Mouse (Mus musculus) embryo, embryonic 10.5 days (tissue): ENCODE results near the gene Aplf.

Source experiments
- DNase-seq: peaks from one replicate; pipeline ENCODE4 v3.0.0-alpha.2; 2015; ENCODE audit warnings: low spot score

Aplf gene

DNA sequence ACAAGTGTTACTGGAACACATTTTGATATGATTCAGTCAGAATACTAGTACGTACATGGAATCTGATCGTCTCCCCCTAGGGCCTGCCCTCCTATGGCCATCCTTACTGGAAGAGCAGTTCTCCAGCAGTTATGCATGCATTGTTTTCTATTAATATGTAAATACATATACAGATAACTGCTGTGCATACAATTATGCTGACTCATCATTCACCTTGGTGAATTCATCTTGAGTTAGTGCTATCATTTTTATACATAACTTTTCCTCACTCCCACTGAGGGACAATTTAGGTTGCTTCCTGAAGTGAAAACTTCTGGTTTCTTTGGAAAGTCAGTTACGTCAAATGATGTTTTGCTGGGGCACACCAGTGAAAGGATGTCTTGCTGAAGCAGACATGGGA is 48.8 kb downstream of the Aplf start:
- no peak for DNase-seq

DNA sequence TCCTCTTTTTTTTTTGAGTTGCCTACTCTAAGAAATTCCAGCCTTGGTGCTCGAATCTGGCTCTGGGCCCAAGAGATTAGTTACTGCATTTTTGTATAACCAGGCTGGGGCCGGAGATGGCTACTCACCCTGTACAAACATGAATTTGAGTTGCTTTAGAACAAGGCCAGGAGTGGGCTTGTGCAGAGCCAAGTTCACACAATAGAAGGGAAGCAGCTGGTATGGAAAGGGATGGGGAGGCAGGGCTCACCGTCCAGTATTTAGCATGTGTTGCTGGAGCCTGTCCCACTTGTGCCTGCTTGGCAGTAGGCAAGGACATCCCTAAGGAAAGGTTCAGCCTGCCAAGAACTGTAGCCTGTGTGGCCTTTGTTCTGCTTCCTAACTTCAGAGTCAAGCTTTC is 50.7 kb downstream of the Aplf start:
- no peak for DNase-seq

- no peak for DNase-seq
These were observed 54.0 kb downstream of the Aplf start for GRCm38 (mm10) chr6:87618021-87618420.

DNA sequence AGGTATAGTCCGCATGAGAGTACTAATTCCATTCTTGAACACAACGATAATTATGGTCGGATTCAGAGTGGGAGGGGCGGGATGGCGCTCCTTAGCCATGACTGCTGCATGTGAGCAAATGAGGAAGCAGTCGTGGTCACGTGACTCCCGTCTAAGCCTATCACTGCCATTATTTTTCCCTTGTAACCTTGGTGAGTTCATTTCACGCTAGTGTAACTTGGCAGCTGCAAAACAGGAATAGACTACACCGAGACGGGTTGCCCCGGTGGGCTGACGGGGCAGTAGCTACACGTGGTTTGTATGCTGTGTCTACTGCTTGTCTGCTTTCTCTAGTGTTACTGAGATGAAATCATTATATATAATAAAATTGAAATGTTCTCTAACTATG is 56.3 kb downstream of the Aplf start:
- DNase-seq: no peak

DNA sequence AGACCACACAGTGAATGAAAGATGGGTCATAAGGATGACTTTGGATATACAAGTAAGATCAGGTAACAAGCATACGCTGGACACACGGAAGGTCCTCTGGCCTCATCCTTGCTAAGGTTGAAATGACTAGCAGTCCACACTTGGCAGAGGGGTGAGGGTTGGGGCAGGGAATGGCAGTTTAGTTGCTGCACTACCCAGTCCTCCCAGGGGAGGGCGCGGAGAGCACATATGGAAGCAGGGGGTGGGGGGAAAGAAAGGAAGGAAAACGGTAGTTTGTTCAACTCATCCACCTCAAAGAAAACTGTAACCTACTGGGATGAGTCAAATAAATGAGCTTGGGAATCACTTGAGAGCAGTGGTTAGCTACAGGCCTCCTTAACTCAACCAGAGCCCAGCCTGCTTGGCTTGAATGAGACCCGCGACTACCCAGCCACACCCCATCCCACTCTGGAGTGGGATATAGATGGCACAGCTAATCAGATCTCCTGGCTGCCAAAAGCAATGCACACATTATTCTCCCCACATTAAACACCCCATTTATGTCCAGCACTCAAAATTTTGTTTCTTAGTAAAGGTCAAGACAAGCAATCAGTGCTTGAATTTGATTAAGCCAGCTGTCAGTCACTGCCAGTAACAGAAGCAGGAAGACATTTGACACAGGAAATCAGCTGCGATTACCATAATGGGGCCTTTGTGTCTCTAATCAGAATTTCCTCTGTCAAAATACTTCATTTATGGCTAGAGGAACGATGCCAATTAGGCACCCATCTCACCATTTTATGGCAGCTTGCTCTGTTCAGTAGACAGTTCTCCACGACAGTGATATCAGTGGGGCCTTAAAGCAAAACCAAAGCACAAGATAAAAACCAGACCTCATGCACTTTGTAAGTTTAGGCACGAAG is 56.9 kb downstream of the Aplf start:
- DNase-seq: peak; percentile 60

DNA sequence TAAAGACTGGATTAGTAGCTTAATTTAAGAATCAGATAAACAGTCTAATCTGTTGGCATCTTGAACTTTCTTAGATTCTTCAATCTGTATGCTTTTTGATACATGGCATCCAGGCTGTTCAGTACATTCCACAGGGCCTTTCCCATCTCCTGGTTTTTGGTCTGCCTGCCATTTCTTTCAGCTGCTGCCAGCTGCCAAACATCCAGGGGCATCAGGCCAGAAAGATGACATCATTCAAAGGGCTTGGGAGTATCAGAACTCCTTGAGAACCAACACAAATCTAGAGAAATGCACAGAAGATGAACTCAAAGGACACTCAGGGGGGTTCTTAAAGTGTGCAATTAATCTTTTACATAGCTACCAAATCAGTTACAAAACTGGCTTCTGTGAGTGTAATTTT is 72.2 kb downstream of the Aplf start:
- DNase-seq: no peak

GRCm38 (mm10) chr6:87597116-87597833 is 74.7 kb downstream of the Aplf start:
- DNase-seq: peak; percentile 68

DNA sequence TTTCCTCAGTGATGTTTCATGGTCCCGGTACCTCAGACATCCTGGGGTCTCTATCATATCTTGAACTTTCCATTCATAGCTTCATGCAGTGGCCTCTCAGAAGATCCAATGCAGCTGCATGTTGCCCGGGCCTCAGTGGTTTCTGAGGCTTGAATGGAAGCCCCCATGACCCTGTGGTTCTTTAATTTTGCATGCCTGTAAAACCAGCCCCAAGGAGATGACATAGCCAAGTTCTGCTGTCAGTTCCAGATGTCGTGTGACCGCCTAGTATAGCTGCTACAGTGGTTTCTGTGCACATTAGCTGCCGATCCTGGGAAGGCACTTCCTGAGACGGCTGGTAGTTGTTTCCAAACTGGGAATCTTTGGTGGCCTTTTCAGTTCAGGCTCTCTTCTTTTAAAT is 77.8 kb downstream of the Aplf start:
- DNase-seq: no peak

- DNase-seq: peak; percentile 80
These were observed 81.4 kb downstream of the Aplf start, which contains the start of gene Prokr1 for GRCm38 (mm10) chr6:87590394-87591281. Prokr1 (minus strand) TSS chr6:87590743.

DNA sequence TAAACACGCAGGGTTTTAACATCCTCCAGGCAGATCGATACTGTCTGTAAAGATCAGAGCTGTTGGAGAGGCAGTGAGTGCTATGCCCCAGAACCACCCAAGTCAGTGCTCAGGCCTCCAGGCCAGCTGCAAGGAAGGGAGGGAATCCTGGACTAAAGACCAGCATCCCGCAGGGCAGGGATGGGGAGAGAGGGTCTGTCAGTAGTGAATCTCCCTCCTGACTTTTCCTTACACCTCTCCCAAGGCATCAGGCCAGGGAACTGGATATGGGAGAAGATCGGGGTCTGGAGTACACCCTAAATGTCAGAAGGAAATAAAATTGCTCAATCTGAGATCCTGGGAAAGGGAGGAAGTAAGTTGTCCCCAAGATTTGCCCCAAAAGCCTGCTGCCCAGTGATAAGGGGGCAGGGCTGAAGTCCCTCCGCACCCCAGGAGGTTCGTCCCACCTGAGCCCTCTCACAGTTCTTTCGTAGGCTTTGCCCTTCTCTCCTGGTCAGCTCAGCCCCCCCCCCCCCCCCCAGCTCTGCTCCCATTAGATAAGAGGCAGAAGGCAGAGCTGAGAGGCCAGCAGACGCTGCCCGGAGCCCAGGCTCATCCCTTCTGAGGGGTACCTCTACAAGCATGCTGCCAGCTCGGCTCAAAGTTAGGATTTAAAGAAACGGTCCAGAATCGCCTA is 82.1 kb downstream of the Aplf start:
- DNase-seq: peak; percentile 44

- DNase-seq: no peak
These were observed 88.0 kb downstream of the Aplf start for GRCm38 (mm10) chr6:87583991-87584390.

DNA sequence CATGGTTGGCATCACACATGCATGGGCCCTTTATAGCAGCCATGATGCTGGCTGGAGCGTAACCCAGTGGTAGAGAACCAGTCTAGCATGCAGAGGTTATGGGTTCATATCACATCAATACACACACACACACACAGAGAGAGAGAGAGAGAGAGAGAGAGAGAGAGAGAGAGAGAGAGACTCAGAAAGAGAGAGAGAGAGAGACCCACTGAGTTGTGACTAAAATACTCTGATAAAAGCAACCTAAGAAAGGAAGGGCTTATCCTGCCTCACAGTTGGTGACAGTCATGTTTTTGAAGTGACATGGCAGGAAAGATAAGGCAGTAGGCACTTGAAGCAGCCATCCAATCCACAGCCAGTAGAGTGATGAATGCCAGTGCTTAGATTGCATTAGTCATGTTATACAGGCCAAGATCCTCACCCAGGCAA is 88.8 kb downstream of the Aplf start:
- no peak for DNase-seq

DNA sequence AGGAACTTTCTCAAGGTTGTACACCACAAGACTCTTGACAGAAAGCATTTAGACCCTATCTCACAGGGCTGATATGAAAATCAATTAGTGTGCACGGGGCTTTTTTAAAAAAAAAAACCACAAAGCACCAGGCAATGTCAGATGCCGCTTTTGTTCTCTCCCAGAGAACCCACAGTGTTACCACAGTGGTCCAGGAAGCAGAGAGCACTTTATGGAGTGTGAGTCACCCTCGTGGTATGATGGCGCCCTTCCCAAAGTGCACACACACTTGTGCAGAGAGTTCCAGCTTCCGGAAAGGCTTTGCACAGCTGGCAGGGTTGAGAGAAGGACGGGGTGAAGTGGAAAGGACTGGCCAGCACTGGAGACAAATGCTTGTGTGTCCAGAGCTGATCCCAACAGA is 89.5 kb downstream of the Aplf start:
- DNase-seq: no peak

GRCm38 (mm10) chr6:87581581-87581980 is 90.4 kb downstream of the Aplf start:
- no peak for DNase-seq

- DNase-seq: no peak
These were observed 90.9 kb downstream of the Aplf start for GRCm38 (mm10) chr6:87581071-87581470.
